Mouse (Mus musculus) liver, embryonic 14.5 days (tissue): ENCODE measurements around the gene Nup43.

ENCODE experiments used
- CTCF ChIP-seq: IDR thresholded peaks from 2 replicates; pipeline ENCODE4 v1.5.1; 2016; ENCODE audit warnings: antibody characterized with exemption, low read depth, control low read depth
- EP300 ChIP-seq: IDR thresholded peaks from 2 replicates; pipeline ENCODE4 v1.6.1; 2016; ENCODE audit warnings: antibody characterized with exemption, low read depth

GRCm38 (mm10) chr10:7710121-7710520, 42.8 kb downstream of the Nup43 start:
- TF ChIP-seq EP300 (no peak), CTCF (no peak)
